Mouse (Mus musculus) ovary, postnatal 36 days (tissue): ENCODE data around the gene Afp.

ENCODE experiments used
- DNase-seq: peaks from one replicate; pipeline ENCODE4 v3.0.0; 2022; ENCODE audit warnings: low spot score, mixed read lengths

Gene Afp

DNA sequence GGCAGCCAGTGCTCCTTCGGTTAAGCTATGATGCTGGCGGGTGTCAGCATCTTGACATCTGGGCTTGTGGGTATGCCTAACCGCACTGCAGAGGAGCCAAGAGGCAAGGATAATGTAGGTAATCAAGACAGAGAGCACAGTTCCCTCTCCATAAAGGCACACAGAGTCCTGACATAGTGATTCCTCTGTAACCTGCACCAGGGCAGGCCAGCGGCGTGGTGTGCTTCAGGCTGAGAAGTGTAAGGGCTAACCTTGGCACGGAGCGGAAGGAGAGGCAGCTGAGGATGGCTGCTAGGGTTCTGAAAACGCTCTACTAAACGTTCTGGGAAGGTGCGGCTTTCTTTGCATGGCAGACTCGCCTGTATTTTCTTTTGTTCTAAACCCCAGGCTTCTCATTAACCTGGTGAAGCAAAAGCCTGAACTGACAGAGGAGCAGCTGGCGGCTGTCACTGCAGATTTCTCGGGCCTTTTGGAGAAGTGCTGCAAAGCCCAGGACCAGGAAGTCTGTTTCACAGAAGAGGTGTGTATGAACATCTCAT lies 16.9 kb downstream of the Afp start:
- DNase-seq = no peak

DNA sequence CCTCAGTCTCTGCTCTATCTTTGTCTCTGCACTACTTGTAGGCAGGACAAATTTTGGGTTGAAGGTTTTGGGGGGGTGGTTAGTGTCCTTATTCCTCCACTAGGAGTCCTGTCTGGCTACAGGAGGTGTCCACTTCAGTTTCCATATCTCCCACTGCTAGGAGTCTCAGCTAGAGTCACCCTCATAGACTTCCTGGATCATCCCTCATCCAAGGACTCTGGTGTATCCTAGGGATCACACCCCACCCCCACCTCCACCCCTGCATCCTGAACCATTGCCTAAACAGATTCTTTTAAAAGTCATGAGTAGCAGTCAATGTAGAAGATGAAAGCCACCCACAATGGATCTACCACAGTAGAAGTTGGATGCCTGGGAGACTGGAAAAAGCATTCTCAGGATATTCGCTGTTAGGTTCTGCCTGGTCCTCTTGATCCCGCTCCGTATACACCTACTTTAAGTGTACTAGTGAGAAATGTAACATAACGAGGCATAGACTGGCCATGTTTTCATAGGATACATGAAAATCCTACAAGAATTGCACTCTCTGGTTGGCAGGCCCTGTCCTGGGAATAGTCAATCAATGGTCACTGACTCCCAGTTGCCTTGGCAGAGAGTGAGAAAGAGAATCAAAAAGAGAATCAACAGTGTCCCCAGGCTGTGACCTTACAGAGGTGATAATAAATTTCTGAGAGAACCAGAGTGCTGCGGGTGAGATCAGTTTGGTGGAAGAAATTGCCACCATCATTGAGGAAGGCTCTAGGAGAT lies 19.5 kb downstream of the Afp start:
- DNase-seq = no peak

DNA sequence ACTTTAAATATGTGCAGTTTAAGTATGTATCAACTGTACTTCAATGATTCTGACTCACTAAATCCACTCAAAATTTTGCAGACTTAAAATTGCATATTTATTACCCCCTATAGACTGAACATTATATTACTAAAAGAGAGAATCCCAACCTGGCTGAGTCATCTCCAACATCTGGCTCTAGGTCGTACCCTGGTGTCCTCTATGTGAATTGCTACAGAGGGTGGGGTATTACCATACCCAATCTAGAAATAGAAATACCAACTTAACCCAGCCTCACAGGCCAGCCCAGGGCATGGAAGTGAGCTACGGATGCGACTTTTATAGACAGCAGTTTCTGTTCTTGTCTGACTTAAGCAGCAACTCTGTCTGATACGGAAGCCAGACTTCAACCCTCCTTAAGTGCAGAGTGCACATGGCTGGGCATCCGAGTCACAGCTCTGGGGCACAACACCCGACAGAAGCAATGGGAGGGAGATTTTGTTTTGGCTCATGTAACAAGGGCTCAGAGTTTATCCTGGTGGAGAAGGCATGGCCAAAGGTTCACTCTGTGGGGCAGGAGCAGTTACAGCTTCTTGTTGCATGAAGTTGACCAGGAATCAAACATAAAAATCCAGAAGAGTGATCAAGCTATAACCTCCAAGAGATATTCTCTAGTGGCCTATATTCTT lies 21.9 kb downstream of the Afp start:
- no peak for DNase-seq

DNA sequence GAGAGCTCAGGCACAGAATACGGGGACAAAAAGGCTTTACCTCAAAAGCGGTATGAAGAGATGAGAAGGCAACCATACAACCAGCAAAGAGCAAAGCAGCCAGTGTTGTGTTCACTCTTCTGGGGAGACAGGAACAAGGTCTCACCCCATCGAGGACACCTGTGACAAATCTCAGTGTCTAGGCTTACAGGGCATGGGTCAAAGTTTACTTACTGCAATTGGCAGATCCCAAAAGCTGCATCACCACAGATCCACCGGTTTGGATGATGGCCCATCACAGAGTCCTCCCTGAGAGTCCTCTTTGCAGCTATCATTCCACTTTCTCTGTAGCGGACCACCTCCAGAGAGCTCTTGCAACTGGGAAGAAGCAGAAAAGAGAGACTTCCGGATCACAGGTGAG lies 25.0 kb downstream of the Afp start:
- no peak for DNase-seq

DNA sequence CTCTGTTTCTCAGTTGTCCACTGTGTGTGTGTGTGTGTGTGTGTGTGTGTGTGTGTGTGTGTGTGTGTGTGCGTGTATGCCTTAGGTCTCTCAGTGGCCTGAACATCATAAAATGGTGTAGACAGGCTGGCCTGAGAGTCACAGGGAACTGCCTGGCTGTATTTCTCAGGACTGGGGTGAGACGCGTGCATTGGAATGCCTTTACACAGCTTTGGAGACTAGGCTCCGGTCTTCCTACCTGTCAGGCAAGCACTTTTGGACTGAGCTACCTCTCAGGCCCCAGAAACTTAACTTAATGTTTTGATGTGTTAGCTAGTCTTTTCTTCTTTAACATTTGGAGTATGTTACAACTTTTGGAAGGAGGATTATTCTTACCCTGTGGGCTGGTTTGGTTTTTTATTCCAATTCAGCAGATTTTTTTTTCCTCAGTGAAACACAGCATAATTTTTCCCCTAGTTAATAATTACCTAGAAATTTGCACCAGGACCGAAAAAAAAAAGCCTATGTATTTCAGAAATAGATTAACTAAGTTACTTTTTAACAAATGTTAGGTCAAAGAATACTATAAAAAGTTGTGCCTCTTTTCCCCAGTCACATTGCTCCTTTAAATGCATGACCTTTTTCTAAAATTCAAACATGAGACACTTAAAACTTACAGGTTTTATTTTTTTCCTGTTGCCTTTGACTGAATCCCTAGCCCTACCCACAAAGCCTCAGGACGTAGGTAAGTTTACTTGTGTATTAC lies 28.0 kb downstream of the Afp start, which contains the start of gene Afm:
Gene Afm, plus strand, starts transcription at position 577 of the 745 bp plus-strand sequence.
- DNase-seq = no peak

DNA sequence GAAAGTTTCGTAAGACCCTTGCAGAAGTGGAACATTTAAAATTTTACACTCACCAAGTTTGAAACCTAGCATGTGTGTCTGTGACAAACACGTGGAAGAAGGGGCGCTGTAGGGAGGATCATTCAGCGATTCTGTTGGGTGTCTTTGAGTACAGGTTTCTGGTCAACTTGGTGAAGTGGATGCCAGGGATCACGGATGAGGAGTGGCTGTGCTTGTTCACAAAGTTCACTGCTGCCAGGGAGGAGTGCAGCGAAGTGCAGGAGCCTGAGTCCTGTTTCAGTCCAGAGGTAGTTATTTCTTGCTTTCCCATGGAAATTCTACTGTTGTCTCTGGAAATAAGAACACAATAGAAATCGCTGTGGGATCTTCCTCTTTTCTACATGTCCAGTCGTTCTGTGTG lies 60.7 kb downstream of the Afp start:
- no peak for DNase-seq

DNA sequence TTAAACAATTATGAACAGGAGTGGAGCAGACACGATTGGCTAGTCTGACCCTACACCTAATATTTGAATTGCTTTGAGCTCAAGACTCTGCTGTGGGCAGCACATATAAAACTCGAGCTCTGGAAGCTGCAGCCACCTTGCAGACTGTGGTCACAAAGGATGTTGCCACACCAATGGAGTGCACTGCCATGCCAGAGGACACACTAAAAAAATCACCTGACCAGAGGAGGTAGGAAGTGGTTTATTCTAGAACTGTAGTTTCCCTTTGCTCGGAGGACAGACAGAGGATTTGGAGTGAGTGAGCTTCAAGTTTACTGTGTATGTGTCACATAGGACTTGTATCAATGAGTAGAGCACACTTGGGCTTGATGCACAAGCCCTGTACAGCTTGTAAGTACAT lies 65.5 kb downstream of the Afp start:
- no peak for DNase-seq
